Mouse (Mus musculus): ENCODE results near the gene Cblb. TPM values are rescaled to one million over a fixed set of nuclear protein-coding genes. Genes with fewer than 3 reads are reported as not detected.

Gene Cblb
- polyA plus RNA-seq, 1 experiment from 2014 or later: 8.7 TPM

DNA sequence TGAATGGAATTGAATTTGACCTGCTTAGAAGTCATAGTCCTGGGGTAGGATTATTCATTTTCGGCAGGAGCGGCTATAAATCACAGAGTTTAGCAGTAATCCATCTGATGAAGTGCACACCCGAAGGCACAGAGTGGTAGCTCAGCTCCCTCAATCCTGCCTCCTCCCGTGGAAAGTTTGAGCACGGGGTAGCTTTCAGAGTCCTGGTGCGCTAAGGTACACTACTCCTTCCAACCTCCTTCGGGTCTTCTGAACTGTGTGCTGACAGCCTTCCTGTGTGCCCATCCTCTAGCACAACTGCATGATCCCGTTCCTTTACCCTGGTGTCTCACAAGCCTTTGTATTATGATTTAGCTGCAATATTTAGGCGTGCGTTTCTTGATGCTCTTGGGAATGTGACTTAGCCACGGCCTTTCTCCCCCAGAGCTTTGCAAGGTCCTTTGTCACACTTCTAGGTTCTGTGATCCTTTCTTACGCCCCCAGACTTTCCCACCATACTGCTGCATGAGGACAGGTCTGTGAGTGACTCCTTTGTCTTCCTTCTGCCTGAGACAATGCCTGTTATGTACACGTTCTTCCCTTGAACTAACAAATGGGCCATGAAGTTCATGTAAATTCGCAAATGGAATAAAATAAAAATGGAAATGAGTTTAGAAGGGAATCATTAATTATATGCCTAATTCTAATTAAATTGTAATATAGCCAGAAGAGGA is 11.8 kb downstream of the Cblb start:
- DNase-seq (ENCODE audit: low spot score) (no peak), ATAC-seq (no peak)
- Histone ChIP-seq H3K4me1 (ENCODE audit: insufficient read depth, low read depth, low read length) (peaks cover 15% of the 10 kb centered on the region; the same call in 1 of the 2 replicates), H3K9me3 (ENCODE audit: low read length) (no peaks in the 10 kb centered on the region), H3K9ac (replicated peaks; ENCODE audit: low read depth) (no peak overlapping the region), H3K4me3 (ENCODE audit: low read depth, low read length) (no peak overlapping the region), H3K27ac (ENCODE audit: low read length) (no peak overlapping the region), H3K4me2 (replicated peaks; ENCODE audit: low read depth, low read length) (no peak overlapping the region), H3K36me3 (ENCODE audit: insufficient read depth, low read length) (no peaks in the 10 kb centered on the region; the same call in 1 of the 2 replicates), H3K27me3 (replicated peaks; ENCODE audit: insufficient read depth, low read length) (no peaks in the 10 kb centered on the region)
- TF ChIP-seq EP300 (IDR thresholded peaks at IDR 0.05): no peak
- TF ChIP-seq CTCF (IDR thresholded peaks at IDR 0.05): no peak
- 71% methylated on average over 14 of the region's 14 CpGs for WGBS

DNA sequence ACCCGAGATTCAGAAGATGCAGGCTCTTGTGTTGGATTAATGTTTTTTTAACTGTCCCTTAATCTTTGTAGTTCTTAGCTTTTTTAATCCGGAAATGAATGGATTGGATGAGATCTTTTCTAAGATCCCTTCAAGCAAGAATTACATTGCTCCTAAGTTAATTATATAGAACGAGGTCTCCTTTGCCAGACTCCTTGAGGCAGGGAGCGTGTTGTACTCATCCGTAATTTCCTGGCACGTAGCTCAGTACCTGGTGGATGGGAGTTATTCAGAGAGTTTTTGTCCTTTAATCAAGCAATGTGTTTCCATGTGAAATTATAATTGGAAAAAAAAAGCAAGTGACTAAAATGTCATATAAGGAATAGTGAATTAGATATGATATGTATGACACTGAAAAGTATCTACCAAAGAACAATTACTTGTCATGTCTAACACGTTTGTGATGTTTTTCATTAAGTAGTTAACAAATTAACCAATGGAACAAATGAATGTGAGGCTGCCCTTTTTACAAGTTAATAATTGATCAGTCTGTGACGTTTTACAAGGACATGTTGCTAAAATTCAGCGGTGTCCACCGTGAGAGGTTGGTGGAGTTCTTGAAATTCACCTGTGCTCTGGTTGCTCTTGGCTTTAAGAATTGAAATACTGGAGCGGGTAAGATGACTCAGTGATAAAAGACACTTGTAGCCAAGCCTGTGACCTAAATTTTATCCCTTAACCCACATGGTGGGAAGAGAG is 12.5 kb downstream of the Cblb start:
- Histone ChIP-seq H3K9ac (replicated peaks; ENCODE audit: low read depth) (no peak overlapping the region), H3K4me3 (ENCODE audit: low read depth, low read length) (no peak overlapping the region), H3K4me2 (replicated peaks; ENCODE audit: low read depth, low read length) (no peak overlapping the region), H3K4me1 (ENCODE audit: insufficient read depth, low read depth, low read length) (peaks cover 15% of the 10 kb centered on the region; the same call in 1 of the 2 replicates), H3K9me3 (ENCODE audit: low read length) (no peaks in the 10 kb centered on the region), H3K27me3 (replicated peaks; ENCODE audit: insufficient read depth, low read length) (no peaks in the 10 kb centered on the region), H3K36me3 (ENCODE audit: insufficient read depth, low read length) (no peaks in the 10 kb centered on the region; the same call in 1 of the 2 replicates), H3K27ac (ENCODE audit: low read length) (no peak overlapping the region)
- WGBS: 72% methylated on average over 11 of the region's 11 CpGs
- no peak for ATAC-seq
- TF ChIP-seq EP300 (IDR thresholded peaks at IDR 0.05) (no peak), CTCF (IDR thresholded peaks at IDR 0.05) (no peak)
- no peak for DNase-seq (ENCODE audit: low spot score)

DNA sequence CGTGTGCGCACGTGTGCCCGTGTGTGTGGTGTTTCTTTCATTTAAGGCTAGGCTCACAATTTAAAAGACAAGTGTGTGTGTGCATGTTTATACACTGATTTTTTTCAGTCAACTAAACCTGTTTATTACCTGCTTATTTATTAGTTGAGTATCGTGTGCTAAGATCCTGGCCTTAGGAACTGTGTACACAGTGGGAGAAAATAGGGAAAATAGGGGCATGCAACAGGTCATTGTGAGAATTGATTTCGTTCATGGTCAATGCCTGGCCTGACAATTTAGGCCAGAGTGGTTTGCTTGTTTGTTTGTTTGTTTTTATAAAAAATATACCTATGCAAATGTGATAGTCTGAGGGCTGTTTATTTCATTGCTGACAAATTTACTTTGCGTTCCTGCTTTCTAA is 13.5 kb downstream of the Cblb start:
- WGBS: 94% methylated on average over 7 of the region's 7 CpGs
- H3K36me3 ChIP-seq (ENCODE audit: insufficient read depth, low read length): no peaks in the 10 kb centered on the region; the same call in 1 of the 2 replicates
- peaks cover 15% of the 10 kb centered on the region; the same call in 1 of the 2 replicates for H3K4me1 ChIP-seq (ENCODE audit: insufficient read depth, low read depth, low read length)
- H3K9ac ChIP-seq (replicated peaks; ENCODE audit: low read depth): no peak overlapping the region
- no peaks in the 10 kb centered on the region for H3K27me3 ChIP-seq (replicated peaks; ENCODE audit: insufficient read depth, low read length)
- H3K4me3 ChIP-seq (ENCODE audit: low read depth, low read length): no peak overlapping the region
- no peaks in the 10 kb centered on the region for H3K9me3 ChIP-seq (ENCODE audit: low read length)
- no peak overlapping the region for H3K27ac ChIP-seq (ENCODE audit: low read length)
- no peak overlapping the region for H3K4me2 ChIP-seq (replicated peaks; ENCODE audit: low read depth, low read length)
- ATAC-seq (no peak), DNase-seq (ENCODE audit: low spot score) (no peak)
- TF ChIP-seq CTCF (IDR thresholded peaks at IDR 0.05) (no peak), EP300 (IDR thresholded peaks at IDR 0.05) (no peak)

DNA sequence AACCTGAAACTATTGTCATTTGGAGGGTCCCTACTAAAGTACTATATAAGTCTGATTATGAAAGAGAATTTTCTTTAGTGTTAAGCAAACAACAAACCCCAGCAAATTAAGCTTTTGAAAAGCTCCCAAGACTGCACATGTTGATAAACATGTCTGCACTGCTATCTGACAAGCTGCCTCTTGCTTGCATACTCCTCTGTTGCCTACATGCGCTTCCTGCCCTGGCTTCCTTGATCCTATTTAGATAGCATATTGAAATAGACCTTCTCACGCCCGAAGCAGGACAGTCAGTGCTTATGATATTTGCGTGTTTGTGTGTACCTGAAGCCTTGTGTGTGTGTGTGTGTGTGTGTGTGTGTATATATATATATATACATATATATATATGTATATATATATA is 14.0 kb downstream of the Cblb start:
- ATAC-seq: no peak
- TF ChIP-seq EP300 (IDR thresholded peaks at IDR 0.05) (no peak), CTCF (IDR thresholded peaks at IDR 0.05) (no peak)
- H3K36me3 ChIP-seq (ENCODE audit: insufficient read depth, low read length): no peaks in the 10 kb centered on the region; the same call in 1 of the 2 replicates

DNA sequence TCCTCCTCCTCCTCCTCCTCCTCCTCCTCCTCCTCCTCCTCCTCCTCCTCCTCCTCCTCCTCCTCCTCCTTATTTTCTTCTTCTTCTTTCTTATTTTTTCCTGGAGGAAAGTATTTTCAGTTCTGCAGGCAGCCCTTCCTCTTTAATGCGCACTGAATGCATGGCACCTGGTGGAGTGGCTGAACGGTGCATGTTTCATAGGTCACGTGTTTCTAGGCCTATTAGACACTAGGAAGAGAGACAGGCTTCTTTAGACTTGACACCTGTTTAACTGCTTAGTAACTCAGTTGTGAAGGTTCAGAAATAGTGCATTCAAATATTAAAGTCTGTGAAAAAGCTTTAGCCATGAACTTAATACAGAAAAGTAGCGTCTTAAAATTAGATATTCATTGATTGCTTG is 15.4 kb downstream of the Cblb start:
- no peak overlapping the region for H3K9ac ChIP-seq (replicated peaks; ENCODE audit: low read depth)
- 0 out of 2 replicates have a peak, but pooled peaks cover 7% of the 10 kb centered on the region for H3K4me1 ChIP-seq (ENCODE audit: insufficient read depth, low read depth, low read length)
- no peak overlapping the region for H3K4me2 ChIP-seq (replicated peaks; ENCODE audit: low read depth, low read length)
- H3K27ac ChIP-seq (ENCODE audit: low read length): no peak overlapping the region
- ATAC-seq (no peak), DNase-seq (ENCODE audit: low spot score) (no peak)
- no peaks in the 10 kb centered on the region; the same call in 1 of the 2 replicates for H3K36me3 ChIP-seq (ENCODE audit: insufficient read depth, low read length)
- no peak for TF ChIP-seq CTCF (IDR thresholded peaks at IDR 0.05)
- no peak for TF ChIP-seq EP300 (IDR thresholded peaks at IDR 0.05)
- H3K4me3 ChIP-seq (ENCODE audit: low read depth, low read length): no peak overlapping the region
- no peaks in the 10 kb centered on the region for H3K27me3 ChIP-seq (replicated peaks; ENCODE audit: insufficient read depth, low read length)
- no peaks in the 10 kb centered on the region for H3K9me3 ChIP-seq (ENCODE audit: low read length)
- WGBS: 89% methylated on average over 4 of the region's 4 CpGs

More for the DNA sequence above, 14.0 kb downstream of the Cblb start:
- DNase-seq (ENCODE audit: low spot score): no peak
- WGBS: 65% methylated on average over 4 of the region's 4 CpGs
- Histone ChIP-seq H3K4me1 (ENCODE audit: insufficient read depth, low read depth, low read length) (peaks cover 11% of the 10 kb centered on the region; the same call in 1 of the 2 replicates), H3K9me3 (ENCODE audit: low read length) (no peaks in the 10 kb centered on the region), H3K4me3 (ENCODE audit: low read depth, low read length) (no peak overlapping the region), H3K9ac (replicated peaks; ENCODE audit: low read depth) (no peak overlapping the region), H3K27me3 (replicated peaks; ENCODE audit: insufficient read depth, low read length) (no peaks in the 10 kb centered on the region), H3K27ac (ENCODE audit: low read length) (no peak overlapping the region), H3K4me2 (replicated peaks; ENCODE audit: low read depth, low read length) (no peak overlapping the region)

DNA sequence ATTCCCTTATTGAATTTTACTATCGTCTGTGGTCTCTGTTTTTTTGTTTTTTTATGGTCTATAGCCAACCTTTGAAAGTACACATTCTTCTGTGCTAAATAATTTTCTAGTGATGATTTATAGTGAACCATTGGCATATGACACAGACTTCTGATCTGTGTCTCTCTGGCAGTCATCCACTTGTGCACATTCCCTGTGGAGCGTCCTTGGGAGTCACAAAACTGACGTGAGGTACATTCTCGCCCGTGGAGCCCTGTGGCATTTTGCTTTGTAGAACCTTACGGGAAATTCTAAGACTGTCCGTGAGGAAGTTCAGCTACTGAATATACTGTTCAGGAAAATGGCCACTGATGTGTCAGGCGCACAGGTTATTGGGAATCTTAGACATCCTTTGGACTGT is 20.1 kb downstream of the Cblb start:
- TF ChIP-seq EP300 (IDR thresholded peaks at IDR 0.05): no peak
- TF ChIP-seq CTCF (IDR thresholded peaks at IDR 0.05): no peak
- no peaks in the 10 kb centered on the region; the same call in 1 of the 2 replicates for H3K36me3 ChIP-seq (ENCODE audit: insufficient read depth, low read length)
- DNase-seq (ENCODE audit: low spot score): no peak
- ATAC-seq: no peak
- H3K9ac ChIP-seq (replicated peaks; ENCODE audit: low read depth): no peak overlapping the region
- 92% methylated on average over 8 of the region's 8 CpGs for WGBS
- no peak overlapping the region for H3K4me2 ChIP-seq (replicated peaks; ENCODE audit: low read depth, low read length)
- no peaks in the 10 kb centered on the region for H3K4me1 ChIP-seq (ENCODE audit: insufficient read depth, low read depth, low read length)
- H3K27me3 ChIP-seq (replicated peaks; ENCODE audit: insufficient read depth, low read length): no peaks in the 10 kb centered on the region
- no peak overlapping the region for H3K4me3 ChIP-seq (ENCODE audit: low read depth, low read length)
- no peaks in the 10 kb centered on the region for H3K9me3 ChIP-seq (ENCODE audit: low read length)
- H3K27ac ChIP-seq (ENCODE audit: low read length): no peak overlapping the region
